Mouse (Mus musculus): ENCODE measurements at regions not wholly inside any gene's neighbourhood (a gene's known extent, or its start where the extent isn't known, plus 50 kb on each side); places are given as distances from the start of the nearest gene placed in this dataset.
A peak's percentile ranks its signal among the peaks of the same experiment; 100 is the strongest.

GRCm38 (mm10) chr6:59556668-59557310, 130.7 kb upstream of the Gprin3 start:
- no peak overlapping the region for H3K27ac ChIP-seq
- no peaks in the 10 kb centered on the region for H3K4me1 ChIP-seq
- H3K4me3 ChIP-seq, result no peak overlapping the region
- H3K9me3 ChIP-seq, result peaks cover 14% of the 10 kb centered on the region; the same call in 1 of the 2 replicates
- H3K36me3 ChIP-seq (replicated peaks), result no peaks in the 10 kb centered on the region
- H3K27me3 ChIP-seq (ENCODE audit: poor library complexity, severe bottlenecking), result no peaks in the 10 kb centered on the region
- 88% methylated on average over 1 of the region's 1 CpGs for WGBS
- DNase-seq (ENCODE audit: extremely low spot score, low spot score), result no peak

- DNase-seq (ENCODE audit: extremely low spot score, low spot score), result no peak
- H3K9me3 ChIP-seq, result no peaks in the 10 kb centered on the region
- no peaks in the 10 kb centered on the region for H3K27me3 ChIP-seq (ENCODE audit: poor library complexity, severe bottlenecking)
- no peaks in the 10 kb centered on the region for H3K36me3 ChIP-seq (replicated peaks)
- H3K4me3 ChIP-seq, result no peak overlapping the region
- WGBS, result 71% methylated on average over 2 of the region's 2 CpGs
- no peaks in the 10 kb centered on the region for H3K4me1 ChIP-seq
- no peak overlapping the region for H3K27ac ChIP-seq
These were observed 110.9 kb upstream of the Gprin3 start for GRCm38 (mm10) chr6:59537025-59537424.

DNA sequence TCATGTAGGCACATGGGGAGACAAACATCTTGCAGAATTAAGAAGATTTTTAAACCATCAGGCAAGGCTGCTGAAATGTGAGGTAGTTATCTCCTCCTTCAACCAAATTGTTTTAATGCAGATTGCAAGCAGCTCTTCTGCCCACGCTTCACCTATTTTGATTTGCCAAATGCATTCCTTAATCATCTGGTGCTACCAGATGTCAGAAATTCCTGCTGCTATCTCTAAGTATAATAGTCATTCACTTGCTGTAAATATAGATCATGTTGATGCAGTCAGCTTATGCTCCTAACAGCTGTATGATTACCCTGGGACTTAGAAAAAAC, 98.8 kb upstream of the Gprin3 start:
- no peak overlapping the region for H3K4me3 ChIP-seq
- H3K27ac ChIP-seq, result no peak overlapping the region
- no peaks in the 10 kb centered on the region for H3K27me3 ChIP-seq (ENCODE audit: poor library complexity, severe bottlenecking)
- H3K36me3 ChIP-seq (replicated peaks), result no peaks in the 10 kb centered on the region
- WGBS, result 81% methylated on average over 1 of the region's 1 CpGs
- H3K4me1 ChIP-seq, result no peaks in the 10 kb centered on the region
- H3K9me3 ChIP-seq, result no peaks in the 10 kb centered on the region
- DNase-seq (ENCODE audit: extremely low spot score, low spot score), result no peak

DNA sequence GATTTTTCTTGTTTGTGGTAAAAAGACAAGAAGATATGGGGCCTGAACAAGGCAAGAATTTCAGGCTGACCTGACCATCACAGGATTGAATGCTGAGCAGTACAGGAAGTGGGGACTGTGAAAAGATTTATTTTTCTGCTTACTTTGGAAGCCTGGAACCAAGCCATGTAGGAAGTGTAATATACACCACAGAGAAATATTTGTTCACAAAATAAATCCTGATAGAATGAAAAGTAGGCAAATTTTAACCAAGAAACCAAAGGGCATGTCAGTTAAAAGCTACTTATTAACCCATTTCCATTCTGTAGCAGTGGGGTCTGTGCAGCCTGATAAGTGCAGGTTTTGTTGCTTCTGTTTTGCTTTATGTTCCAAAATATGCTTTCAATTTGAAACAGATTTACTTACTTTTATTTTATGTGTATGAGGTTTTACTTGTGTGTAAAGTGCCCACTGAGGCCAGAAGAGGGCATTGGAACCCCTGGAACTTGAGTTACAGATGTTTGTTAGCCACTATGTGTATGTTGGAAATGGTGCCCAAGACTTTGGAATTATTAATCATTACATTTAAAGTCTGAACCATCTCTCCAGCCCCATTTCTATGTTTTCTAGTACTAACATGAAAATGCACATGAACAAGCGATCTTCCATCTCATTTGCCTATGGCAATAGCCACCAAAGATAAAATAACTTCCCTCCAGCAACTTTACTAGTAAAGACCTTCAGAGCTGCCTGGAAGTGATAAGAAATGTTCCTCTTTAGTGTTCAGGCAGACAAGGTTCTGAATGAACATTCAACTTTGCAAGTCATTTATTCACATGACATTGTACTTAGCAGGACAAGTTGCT, 98.2 kb upstream of the Gprin3 start:
- Histone ChIP-seq H3K9me3 (no peaks in the 10 kb centered on the region), H3K4me3 (no peak overlapping the region), H3K27me3 (ENCODE audit: poor library complexity, severe bottlenecking) (no peaks in the 10 kb centered on the region), H3K27ac (no peak overlapping the region), H3K4me1 (no peaks in the 10 kb centered on the region), H3K36me3 (replicated peaks) (no peaks in the 10 kb centered on the region)
- 100% methylated on average over 1 of the region's 1 CpGs for WGBS
- no peak for DNase-seq (ENCODE audit: extremely low spot score, low spot score)

- no peak overlapping the region for H3K4me3 ChIP-seq
- H3K4me1 ChIP-seq, result no peaks in the 10 kb centered on the region
- H3K27ac ChIP-seq, result no peak overlapping the region
- no peak for DNase-seq (ENCODE audit: extremely low spot score, low spot score)
- no peaks in the 10 kb centered on the region for H3K36me3 ChIP-seq (replicated peaks)
- no peaks in the 10 kb centered on the region for H3K27me3 ChIP-seq (ENCODE audit: poor library complexity, severe bottlenecking)
- H3K9me3 ChIP-seq, result no peaks in the 10 kb centered on the region
These were observed 96.9 kb upstream of the Gprin3 start for GRCm38 (mm10) chr6:59522960-59523359.

- 50% methylated on average over 1 of the region's 1 CpGs for whole genome bisulfite sequencing
These were observed 74.7 kb upstream of the Gprin3 start for GRCm38 (mm10) chr6:59500818-59501217.

DNA sequence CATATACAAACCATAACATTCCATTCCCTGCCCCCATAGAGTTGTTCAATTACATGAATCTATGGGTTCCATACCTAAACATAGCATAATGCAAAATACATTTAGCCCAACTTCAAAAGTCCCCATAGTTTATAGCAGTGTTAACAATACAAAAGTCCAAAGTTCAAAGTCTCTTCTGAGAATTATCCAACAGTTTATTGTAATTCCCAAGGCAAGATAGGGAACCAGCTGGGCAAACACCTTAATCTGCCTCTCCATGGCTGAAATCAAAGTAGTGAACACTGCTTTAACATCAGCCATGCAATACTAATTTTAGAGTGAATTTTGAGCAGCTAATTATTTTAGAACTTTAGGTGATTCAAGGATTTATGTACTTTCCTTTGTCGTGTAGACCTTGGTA, 72.7 kb upstream of the Gprin3 start:
- WGBS, result 58% methylated on average over 1 of the region's 1 CpGs
- no peak for DNase-seq (ENCODE audit: extremely low spot score, low spot score)
- Histone ChIP-seq H3K27me3 (ENCODE audit: poor library complexity, severe bottlenecking) (no peaks in the 10 kb centered on the region), H3K27ac (no peak overlapping the region), H3K36me3 (replicated peaks) (no peaks in the 10 kb centered on the region), H3K4me3 (no peak overlapping the region), H3K4me1 (no peaks in the 10 kb centered on the region), H3K9me3 (no peaks in the 10 kb centered on the region)

More at GRCm38 (mm10) chr6:59500818-59501217, 74.7 kb upstream of the Gprin3 start:
- H3K27me3 ChIP-seq (ENCODE audit: poor library complexity, severe bottlenecking), result no peaks in the 10 kb centered on the region
- H3K27ac ChIP-seq, result no peak overlapping the region
- H3K36me3 ChIP-seq (replicated peaks), result no peaks in the 10 kb centered on the region
- no peaks in the 10 kb centered on the region for H3K4me1 ChIP-seq
- no peak overlapping the region for H3K4me3 ChIP-seq
- H3K9me3 ChIP-seq, result no peaks in the 10 kb centered on the region
- no peak for DNase-seq (ENCODE audit: extremely low spot score, low spot score)

GRCm38 (mm10) chr6:59498079-59498478, 72.0 kb upstream of the Gprin3 start:
- Histone ChIP-seq H3K27me3 (ENCODE audit: poor library complexity, severe bottlenecking) (no peaks in the 10 kb centered on the region), H3K4me3 (no peak overlapping the region), H3K4me1 (no peaks in the 10 kb centered on the region), H3K36me3 (replicated peaks) (no peaks in the 10 kb centered on the region), H3K9me3 (no peaks in the 10 kb centered on the region), H3K27ac (no peak overlapping the region)
- WGBS, result 40% methylated on average over 7 of the region's 7 CpGs
- DNase-seq (ENCODE audit: extremely low spot score, low spot score), result peak; percentile 43

GRCm38 (mm10) chr6:59489001-59489575, 63.0 kb upstream of the Gprin3 start:
- no peaks in the 10 kb centered on the region for H3K27me3 ChIP-seq (ENCODE audit: poor library complexity, severe bottlenecking)
- H3K36me3 ChIP-seq (replicated peaks), result no peaks in the 10 kb centered on the region
- no peaks in the 10 kb centered on the region for H3K4me1 ChIP-seq
- DNase-seq (ENCODE audit: extremely low spot score, low spot score), result no peak
- no peak overlapping the region for H3K27ac ChIP-seq
- WGBS, result 89% methylated on average over 3 of the region's 3 CpGs
- H3K4me3 ChIP-seq, result no peak overlapping the region
- no peaks in the 10 kb centered on the region for H3K9me3 ChIP-seq

- no peak for DNase-seq (ENCODE audit: extremely low spot score, low spot score)
- Histone ChIP-seq H3K4me1 (no peaks in the 10 kb centered on the region), H3K4me3 (no peak overlapping the region), H3K27ac (no peak overlapping the region), H3K9me3 (no peaks in the 10 kb centered on the region), H3K36me3 (replicated peaks) (no peaks in the 10 kb centered on the region), H3K27me3 (ENCODE audit: poor library complexity, severe bottlenecking) (no peaks in the 10 kb centered on the region)
- 89% methylated on average over 1 of the region's 1 CpGs for WGBS
These were observed 62.3 kb upstream of the Gprin3 start for GRCm38 (mm10) chr6:59488386-59488785.

- Histone ChIP-seq H3K27ac (no peak overlapping the region), H3K27me3 (ENCODE audit: poor library complexity, severe bottlenecking) (no peaks in the 10 kb centered on the region)
- WGBS, result 89% methylated on average over 3 of the region's 3 CpGs
These were observed 57.9 kb upstream of the Gprin3 start for GRCm38 (mm10) chr6:59484004-59484403.

GRCm38 (mm10) chr6:59483587-59483986, 57.5 kb upstream of the Gprin3 start:
- no peak overlapping the region for H3K27ac ChIP-seq
- DNase-seq (ENCODE audit: extremely low spot score, low spot score), result peak; percentile 17
- no peaks in the 10 kb centered on the region for H3K27me3 ChIP-seq (ENCODE audit: poor library complexity, severe bottlenecking)
- H3K9me3 ChIP-seq, result no peaks in the 10 kb centered on the region
- H3K36me3 ChIP-seq (replicated peaks), result no peaks in the 10 kb centered on the region
- WGBS, result 20% methylated on average over 3 of the region's 3 CpGs
- no peaks in the 10 kb centered on the region for H3K4me1 ChIP-seq
- no peak overlapping the region for H3K4me3 ChIP-seq

More at GRCm38 (mm10) chr6:59484004-59484403, 57.9 kb upstream of the Gprin3 start:
- no peak overlapping the region for H3K4me3 ChIP-seq
- H3K9me3 ChIP-seq, result no peaks in the 10 kb centered on the region
- H3K36me3 ChIP-seq (replicated peaks), result no peaks in the 10 kb centered on the region
- no peaks in the 10 kb centered on the region for H3K4me1 ChIP-seq
- DNase-seq (ENCODE audit: extremely low spot score, low spot score), result no peak
